Mouse (Mus musculus) adrenal gland, postnatal 36 days (tissue): Measurements from ENCODE around the gene Cnnm3. TPM values are rescaled to one million over a fixed set of nuclear protein-coding genes. Genes with fewer than 3 reads are reported as not detected.

Source experiments
- DNase-seq, 2 experiments: peaks; one replicate each; pipeline ENCODE4 v3.0.0; 2021; ENCODE audit warnings: mixed read lengths in 1 of 2
- total RNA-seq, 2 experiments: library from RNA; stranded (reverse); gene quantifications; 2 replicates each; pipeline ENCODE4 v1.2.3; 2021

The Cnnm3 gene
- total RNA-seq, 2 experiments from 2014 or later: 21.5 to 34.2 TPM

GRCm38 (mm10) chr1:36497312-36497711 lies 14.4 kb upstream of the Cnnm3 start:
- DNase-seq: no peak

DNA sequence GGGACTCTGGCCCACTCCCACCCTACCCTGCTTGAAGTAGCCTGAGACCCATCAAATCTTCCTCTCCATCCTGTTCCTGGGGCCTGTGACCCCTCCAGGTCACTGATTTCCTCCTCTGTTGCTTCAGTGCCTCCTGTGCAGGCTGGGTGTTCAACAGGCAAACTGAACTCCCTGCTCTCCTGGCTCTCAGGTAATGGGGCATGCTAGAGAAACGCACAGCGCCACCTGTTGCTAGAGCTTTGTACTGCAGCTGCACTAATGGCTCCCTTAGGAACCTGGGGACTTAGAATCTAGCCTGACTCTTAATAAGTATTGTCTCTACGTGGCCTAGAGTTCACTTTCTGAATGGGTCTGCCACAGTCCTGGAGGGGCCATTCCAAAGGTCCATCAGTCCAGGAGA lies 10.4 kb upstream of the Cnnm3 start:
- peak; percentile 73 to 80 for DNase-seq

- DNase-seq: no peak
Measured at GRCm38 (mm10) chr1:36508238-36508637, 3.4 kb upstream of the Cnnm3 start.

- peak; percentile 62 to 72 for DNase-seq
Measured at GRCm38 (mm10) chr1:36512089-36512965, 660 bp downstream of the Cnnm3 start.

- no peak for DNase-seq
Measured at GRCm38 (mm10) chr1:36512966-36513280, 1.3 kb downstream of the Cnnm3 start.

DNA sequence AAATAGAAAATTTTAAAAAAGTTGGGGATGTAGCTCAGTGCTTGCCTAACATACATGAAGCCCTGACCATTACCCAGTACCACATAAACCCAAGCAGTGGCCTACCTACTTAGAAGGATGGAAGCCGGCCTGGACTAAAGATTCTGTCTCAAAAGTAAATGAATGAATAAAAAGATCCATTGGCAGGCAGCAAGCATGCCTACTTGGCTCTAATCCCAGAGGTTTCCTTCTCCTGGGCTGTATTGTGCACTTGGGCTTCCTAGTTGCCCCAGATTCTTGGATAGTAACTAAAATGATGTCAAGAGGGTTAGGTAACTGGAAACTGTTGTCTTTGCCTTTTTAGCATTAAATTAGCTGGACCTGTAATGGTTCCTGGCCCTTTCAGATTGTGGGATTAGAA lies 1.6 kb downstream of the Cnnm3 start:
- DNase-seq: no peak

GRCm38 (mm10) chr1:36513718-36514117 lies 2.1 kb downstream of the Cnnm3 start:
- DNase-seq: peak; percentile 41 to 45

- DNase-seq: no peak
Measured at GRCm38 (mm10) chr1:36518259-36518658, 6.6 kb downstream of the Cnnm3 start.

GRCm38 (mm10) chr1:36519626-36520025 lies 8.0 kb downstream of the Cnnm3 start:
- no peak for DNase-seq

DNA sequence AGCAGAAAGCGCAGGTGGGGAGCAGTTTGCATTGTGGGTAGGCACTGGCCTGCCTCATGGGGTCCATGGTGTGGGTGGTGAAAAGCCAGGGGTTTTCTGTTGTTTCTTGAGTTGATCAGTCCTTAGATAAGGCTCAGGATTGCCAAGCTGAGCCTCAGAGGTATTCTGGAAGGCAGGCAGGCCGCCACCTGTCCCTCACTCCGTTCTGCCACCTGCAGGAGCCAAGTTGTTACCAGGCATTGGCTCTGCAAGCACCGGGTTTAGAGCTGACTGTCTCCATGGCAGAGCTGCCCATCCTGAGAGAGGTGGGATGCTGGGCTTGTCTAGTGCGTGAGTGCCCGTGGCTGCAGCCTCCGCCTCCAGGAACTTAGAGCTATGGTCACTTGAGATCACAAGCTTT lies 10.5 kb downstream of the Cnnm3 start:
- DNase-seq: no peak

GRCm38 (mm10) chr1:36523332-36524013 lies 11.8 kb downstream of the Cnnm3 start:
- DNase-seq: no peak

- DNase-seq: no peak
Measured at GRCm38 (mm10) chr1:36524058-36524457, 12.4 kb downstream of the Cnnm3 start.

- DNase-seq: no peak
Measured at GRCm38 (mm10) chr1:36525774-36526173, 14.1 kb downstream of the Cnnm3 start.

- no peak for DNase-seq
Measured at GRCm38 (mm10) chr1:36526903-36527302, 15.2 kb downstream of the Cnnm3 start.

GRCm38 (mm10) chr1:36528351-36528750 lies 16.7 kb downstream of the Cnnm3 start:
- DNase-seq: no peak

DNA sequence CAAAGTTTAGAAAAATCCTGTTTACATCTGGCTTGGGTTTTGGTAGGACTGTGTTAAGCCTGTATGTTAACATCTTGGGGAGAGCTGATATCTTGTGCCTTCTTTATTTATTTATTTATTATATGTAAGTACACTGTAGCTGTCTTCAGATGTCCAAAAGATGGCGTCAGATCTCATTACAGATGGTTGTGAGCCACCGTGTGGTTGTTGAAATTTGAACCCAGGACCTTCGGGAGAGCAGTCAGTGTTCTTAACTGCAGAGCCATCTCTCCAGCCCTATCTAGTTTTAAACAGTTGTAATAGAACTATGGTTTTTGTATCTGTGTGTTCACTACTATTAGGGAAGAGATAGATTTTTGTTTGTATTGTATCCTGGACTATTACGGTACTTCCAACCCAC lies 17.6 kb downstream of the Cnnm3 start:
- no peak for DNase-seq

GRCm38 (mm10) chr1:36529875-36530274 lies 18.2 kb downstream of the Cnnm3 start:
- no peak for DNase-seq

GRCm38 (mm10) chr1:36530485-36530884 lies 18.8 kb downstream of the Cnnm3 start:
- no peak for DNase-seq

- DNase-seq: no peak
Measured at GRCm38 (mm10) chr1:36530962-36531361, 19.3 kb downstream of the Cnnm3 start.

DNA sequence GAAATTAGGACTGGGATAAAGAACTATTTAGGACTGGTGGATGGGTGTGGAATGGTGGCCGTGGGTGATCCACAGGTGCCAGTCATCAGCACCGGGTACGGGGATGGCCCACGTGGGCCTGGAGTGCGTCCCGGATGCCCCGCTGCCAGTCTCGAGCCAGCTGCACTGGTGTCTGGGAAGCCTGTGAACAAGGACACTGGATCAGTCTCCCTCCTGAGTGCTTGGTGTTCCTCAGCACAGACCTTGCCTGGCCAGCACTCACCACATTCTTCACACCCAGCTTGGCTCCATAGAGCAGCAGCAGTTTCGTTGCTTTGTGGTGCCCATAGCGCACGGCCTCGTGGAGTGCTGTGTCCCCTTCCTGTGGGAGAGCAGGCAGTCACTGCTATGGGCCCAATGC lies 19.8 kb downstream of the Cnnm3 start:
- no peak for DNase-seq

DNA sequence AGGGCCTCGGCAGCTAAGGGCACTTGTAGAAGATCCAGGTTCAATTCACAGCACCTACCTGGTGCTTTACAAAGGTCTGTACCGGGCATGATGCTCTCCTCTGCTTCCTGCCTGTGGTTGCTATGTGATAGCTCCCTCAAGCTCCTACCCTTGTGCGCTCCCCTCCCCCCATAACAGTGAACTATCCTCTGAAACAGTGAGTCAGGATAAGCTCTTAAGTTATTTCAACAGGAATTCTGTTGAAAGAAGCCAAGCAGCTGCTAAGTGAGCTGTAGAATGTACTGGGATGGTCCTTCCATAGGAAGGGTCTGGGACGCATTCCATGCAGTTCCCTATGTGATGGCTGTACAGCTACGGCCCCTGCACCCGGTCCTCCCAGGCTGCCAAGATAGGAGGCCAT lies 21.9 kb downstream of the Cnnm3 start:
- no peak for DNase-seq

DNA sequence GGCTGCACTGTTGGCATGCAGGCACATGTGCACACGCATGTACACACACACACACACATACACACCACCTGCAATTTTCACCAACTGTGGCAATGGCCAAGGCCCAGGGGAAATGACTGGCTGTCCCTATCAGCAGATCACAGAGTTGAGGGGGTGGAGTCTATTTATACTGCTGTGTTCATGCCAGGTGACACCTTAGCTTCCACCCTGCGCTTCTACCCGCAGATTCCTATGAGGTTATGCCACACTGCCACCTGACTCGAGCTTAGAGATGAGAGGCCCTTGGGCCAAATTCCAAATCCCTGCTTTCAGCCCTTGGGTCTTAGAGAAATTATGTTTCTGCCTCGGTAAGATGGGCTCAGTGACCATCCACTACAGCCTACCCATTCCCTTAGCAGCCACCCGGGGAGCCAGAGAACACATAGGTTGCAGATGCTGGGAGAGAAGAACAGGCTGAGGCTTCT lies 23.0 kb downstream of the Cnnm3 start:
- DNase-seq: no peak
